Mouse (Mus musculus) lung, embryonic 14.5 days (tissue): ENCODE results near the gene Btg3. TPM values are rescaled to one million over a fixed set of nuclear protein-coding genes. Genes with fewer than 3 reads are reported as not detected.
"Not testable (repeated sequence)": the region's sequence is repeated elsewhere in the genome, so short reads cannot be mapped to it uniquely, and the experiment has no call there.

Experiments
- ATAC-seq: fragments of 200-750 bp; cut with Nextera tagmentation; 2 replicates; pipeline ENCODE4 v1.8.0; 2017; ENCODE audit warnings: mild to moderate bottlenecking, moderate TSS enrichment, moderate library complexity; ENCODE audit not compliant: insufficient read depth
- DNase-seq: peaks from one replicate; pipeline ENCODE4 v3.0.0-alpha.2; 2015
- H3K27ac ChIP-seq: fragments of 300-500 bp; sonication (generic); 2 replicates; pipeline ENCODE4 v1.5.1; 2014; ENCODE audit warnings: low read depth, mild to moderate bottlenecking, moderate library complexity
- H3K27me3 ChIP-seq: fragments of 300-500 bp; sonication (generic); 2 replicates; pipeline ENCODE4 v1.6.1; 2014; ENCODE audit warnings: low read length, control low read depth; ENCODE audit not compliant: insufficient read depth
- H3K36me3 ChIP-seq: fragments of 300-500 bp; sonication (generic); 2 replicates; pipeline ENCODE4 v1.6.1; 2014; ENCODE audit warnings: control low read depth; ENCODE audit not compliant: insufficient read depth
- H3K4me1 ChIP-seq: fragments of 300-500 bp; sonication (generic); 2 replicates; pipeline ENCODE4 v1.6.1; 2014; ENCODE audit warnings: antibody characterized with exemption, control low read depth; ENCODE audit not compliant: insufficient read depth
- H3K4me2 ChIP-seq: fragments of 300-500 bp; sonication (generic); 2 replicates; pipeline ENCODE4 v1.6.1; 2014; ENCODE audit warnings: mild to moderate bottlenecking
- H3K4me3 ChIP-seq: fragments of 300-500 bp; sonication (generic); 2 replicates; pipeline ENCODE4 v1.5.1; 2014; ENCODE audit warnings: low read depth, low read length
- H3K9ac ChIP-seq: fragments of 300-500 bp; sonication (generic); 2 replicates; pipeline ENCODE4 v1.6.1; 2014
- H3K9me3 ChIP-seq: fragments of 300-500 bp; sonication (generic); 2 replicates; pipeline ENCODE4 v1.6.1; 2016; ENCODE audit warnings: low read depth, low read length, control low read depth
- CTCF ChIP-seq: IDR thresholded peaks from 2 replicates; pipeline ENCODE4 v1.5.1; 2016; ENCODE audit warnings: antibody characterized with exemption, low read depth
- WGBS: fragments of 180-500 bp; shearing (Covaris S2); extraction: QIAGEN DNeasy Blood & Tissue Kit; methylation state at CpG from one replicate; pipeline ENCODE4 v1.1.7; 2014; 5-methylcytosine and 5-hydroxymethylcytosine counted together
- polyA plus RNA-seq: library from polyadenylated mRNA; unstranded; fragments of >200 nt; fragmentation: Nextera tagmentation; extraction: Ambion mirVana; gene quantifications from 2 replicates; pipeline ENCODE4 v1.2.1, GENCODE M21; 2014

The Btg3 gene
- polyA plus RNA-seq, 1 experiment from 2014 or later, result 61.5 TPM

DNA sequence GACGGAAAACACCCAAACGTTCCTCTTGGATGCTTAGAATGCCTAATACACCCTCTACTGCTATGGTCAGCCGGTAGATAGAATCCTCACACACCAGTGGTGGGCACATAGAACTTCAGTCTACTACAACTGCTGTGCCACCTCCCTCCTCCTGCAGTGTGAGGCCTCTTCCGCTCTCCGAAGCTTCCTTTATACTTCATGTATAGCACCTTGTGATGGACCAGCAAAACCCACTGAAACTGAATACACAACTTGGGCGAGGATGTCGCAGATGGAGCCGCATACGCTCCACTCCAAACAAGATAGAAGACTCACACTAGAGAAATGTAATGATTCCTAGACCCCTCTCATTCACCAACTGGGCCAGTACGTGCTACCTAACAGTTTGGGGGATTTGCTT, 1.8 kb downstream of the Btg3 start:
- Histone ChIP-seq H3K27ac (peak overlapping the region; percentile 90; the same call in 1 of the 2 replicates), H3K4me3 (peak overlapping the region; percentile 94), H3K4me1 (peaks cover 6% of the 10 kb centered on the region; the same call in 1 of the 2 replicates), H3K36me3 (peaks cover 17% of the 10 kb centered on the region), H3K4me2 (peak overlapping the region; percentile 82), H3K27me3 (no peaks in the 10 kb centered on the region), H3K9me3 (no peaks in the 10 kb centered on the region), H3K9ac (peak overlapping the region; percentile 98)
- DNase-seq (peak; percentile 48), ATAC-seq (no peak)
- TF ChIP-seq CTCF, result no peak
- 27% methylated on average over 10 of the region's 10 CpGs for WGBS

- peaks cover 6% of the 10 kb centered on the region; the same call in 1 of the 2 replicates for H3K4me1 ChIP-seq
- H3K4me2 ChIP-seq, result no peak overlapping the region
- 57% methylated on average over 8 of the region's 8 CpGs for WGBS
- H3K9ac ChIP-seq, result 0 out of 2 replicates have a peak overlapping the region, but pooled peaks have one; percentile 23
- H3K9me3 ChIP-seq, result no peaks in the 10 kb centered on the region
- no peak overlapping the region for H3K4me3 ChIP-seq
- DNase-seq (no peak), ATAC-seq (no peak)
- TF ChIP-seq CTCF, result no peak
- H3K27ac ChIP-seq, result no peak overlapping the region
- no peaks in the 10 kb centered on the region for H3K27me3 ChIP-seq
- H3K36me3 ChIP-seq, result peaks cover 28% of the 10 kb centered on the region
These were observed 3.2 kb downstream of the Btg3 start for GRCm38 (mm10) chr16:78373743-78374142.

DNA sequence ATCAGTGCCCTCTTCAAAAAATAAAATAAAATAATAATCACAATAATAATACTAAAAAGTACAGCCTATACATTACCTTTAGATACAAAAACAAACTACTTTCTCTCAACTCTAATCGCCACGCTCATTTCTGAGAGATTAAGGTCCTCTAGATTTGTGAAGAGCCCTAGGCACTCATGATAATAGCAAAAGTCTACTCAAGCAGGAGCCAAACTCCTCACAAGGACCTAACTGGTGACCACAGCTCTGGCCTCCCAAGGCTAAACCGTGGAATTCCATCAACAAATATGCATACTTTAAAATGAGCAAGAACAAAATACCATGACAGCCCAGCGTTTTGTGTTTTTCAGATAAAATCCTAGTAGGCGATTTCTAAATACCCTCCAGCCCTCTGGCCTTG, 4.2 kb downstream of the Btg3 start:
- ATAC-seq (no peak), DNase-seq (no peak)
- H3K9ac ChIP-seq, result no peak overlapping the region
- no peaks in the 10 kb centered on the region for H3K9me3 ChIP-seq
- H3K27me3 ChIP-seq, result no peaks in the 10 kb centered on the region
- H3K36me3 ChIP-seq, result peaks cover 35% of the 10 kb centered on the region
- H3K4me3 ChIP-seq, result no peak overlapping the region
- H3K4me2 ChIP-seq, result no peak overlapping the region
- TF ChIP-seq CTCF, result no peak
- 89% methylated on average over 5 of the region's 5 CpGs for WGBS
- peaks cover 6% of the 10 kb centered on the region; the same call in 1 of the 2 replicates for H3K4me1 ChIP-seq
- no peak overlapping the region for H3K27ac ChIP-seq

GRCm38 (mm10) chr16:78371491-78372046, 5.4 kb downstream of the Btg3 start:
- TF ChIP-seq CTCF, result no peak
- WGBS, result 47% methylated on average over 7 of the region's 7 CpGs
- Histone ChIP-seq H3K4me1 (peaks cover 6% of the 10 kb centered on the region; the same call in 1 of the 2 replicates), H3K9me3 (no peaks in the 10 kb centered on the region), H3K27me3 (no peaks in the 10 kb centered on the region), H3K9ac (no peak overlapping the region), H3K4me2 (no peak overlapping the region), H3K36me3 (peaks cover 39% of the 10 kb centered on the region), H3K4me3 (no peak overlapping the region), H3K27ac (no peak overlapping the region)
- ATAC-seq (no peak), DNase-seq (peak; percentile 49)

- H3K9me3 ChIP-seq, H3K4me1 ChIP-seq, H3K27ac ChIP-seq, H3K27me3 ChIP-seq, H3K4me3 ChIP-seq, H3K9ac ChIP-seq, DNase-seq, ATAC-seq, H3K4me2 ChIP-seq: not testable (repeated sequence)
- peaks cover 68% of the 10 kb centered on the region for H3K36me3 ChIP-seq
- WGBS, result 91% methylated on average over 9 of the region's 9 CpGs
These were observed 12.4 kb downstream of the Btg3 start for GRCm38 (mm10) chr16:78364554-78364953.

- Histone ChIP-seq H3K27ac (no peak overlapping the region), H3K4me3 (no peak overlapping the region), H3K9me3 (no peaks in the 10 kb centered on the region), H3K4me2 (no peak overlapping the region), H3K27me3 (no peaks in the 10 kb centered on the region), H3K9ac (no peak overlapping the region), H3K36me3 (peaks cover 69% of the 10 kb centered on the region), H3K4me1 (no peaks in the 10 kb centered on the region)
- ATAC-seq (no peak), DNase-seq (no peak)
- 88% methylated on average over 4 of the region's 4 CpGs for WGBS
- TF ChIP-seq CTCF, result no peak
These were observed 15.5 kb downstream of the Btg3 start for GRCm38 (mm10) chr16:78361466-78361865.

GRCm38 (mm10) chr16:78357757-78358156, 19.2 kb downstream of the Btg3 start:
- WGBS, result 92% methylated on average over 3 of the region's 3 CpGs
- no peak overlapping the region for H3K9ac ChIP-seq
- H3K27ac ChIP-seq, result no peak overlapping the region
- no peak for ATAC-seq
- peak; percentile 24 for DNase-seq
- TF ChIP-seq CTCF, result peak; percentile 47
- peaks cover 39% of the 10 kb centered on the region for H3K36me3 ChIP-seq
- no peaks in the 10 kb centered on the region for H3K27me3 ChIP-seq
- H3K4me2 ChIP-seq, result no peak overlapping the region
- no peak overlapping the region for H3K4me3 ChIP-seq
- H3K4me1 ChIP-seq, result no peaks in the 10 kb centered on the region
- no peaks in the 10 kb centered on the region for H3K9me3 ChIP-seq
